Mouse (Mus musculus) adrenal gland, adult (tissue): Measurements from ENCODE around the gene Fam133b.
"Not testable (repeated sequence)": the region's sequence is repeated elsewhere in the genome, so short reads cannot be mapped to it uniquely, and the experiment has no call there.

Experiments used
- DNase-seq, 2 experiments: peaks; one replicate each; pipeline ENCODE4 v3.0.0; 2022 to 2023; ENCODE audit warnings: low spot score in 1 of 2; ENCODE audit not compliant: inconsistent age in 2 of 2

Fam133b gene

DNA sequence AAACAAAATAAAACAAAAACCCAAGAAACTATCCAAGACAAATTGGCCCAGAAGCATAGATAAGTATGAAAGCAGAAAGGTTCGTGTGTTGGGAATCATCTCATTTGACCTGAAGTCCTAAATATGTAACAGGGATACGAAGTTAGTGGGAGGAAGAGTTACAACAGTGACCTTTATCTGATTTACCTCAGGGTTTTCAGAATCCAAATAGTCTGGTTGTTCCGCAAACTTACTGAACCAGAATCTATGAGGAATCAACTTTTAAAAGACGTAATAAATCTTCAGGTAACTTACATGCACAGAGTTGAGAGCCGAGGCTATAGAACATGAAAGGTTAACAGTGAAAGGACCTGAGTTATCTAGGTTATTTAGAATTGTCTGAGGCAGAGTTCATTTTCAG is 55.1 kb downstream of the Fam133b start:
- no peak for DNase-seq

DNA sequence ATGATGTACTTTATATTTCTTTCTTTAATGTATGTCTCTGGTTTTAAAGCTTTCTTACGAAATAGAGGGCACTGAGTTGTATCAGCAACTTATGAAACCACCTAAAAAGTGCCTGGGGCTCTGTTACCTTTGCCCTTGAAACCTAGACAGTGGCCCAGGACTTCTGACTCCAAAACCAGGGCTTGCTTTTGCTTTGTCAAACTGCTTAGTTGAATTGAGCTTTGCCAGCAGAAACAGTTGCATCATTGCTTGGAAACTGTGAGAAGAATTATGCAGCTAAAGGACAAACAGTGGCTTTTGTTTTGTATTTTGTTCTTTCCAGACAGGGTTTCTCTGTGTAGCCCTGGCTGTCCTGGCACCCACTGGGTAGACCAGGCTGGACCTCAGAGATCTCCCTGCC is 56.7 kb downstream of the Fam133b start:
- peak in 1 of 2 experiments; percentile 69 for DNase-seq

DNA sequence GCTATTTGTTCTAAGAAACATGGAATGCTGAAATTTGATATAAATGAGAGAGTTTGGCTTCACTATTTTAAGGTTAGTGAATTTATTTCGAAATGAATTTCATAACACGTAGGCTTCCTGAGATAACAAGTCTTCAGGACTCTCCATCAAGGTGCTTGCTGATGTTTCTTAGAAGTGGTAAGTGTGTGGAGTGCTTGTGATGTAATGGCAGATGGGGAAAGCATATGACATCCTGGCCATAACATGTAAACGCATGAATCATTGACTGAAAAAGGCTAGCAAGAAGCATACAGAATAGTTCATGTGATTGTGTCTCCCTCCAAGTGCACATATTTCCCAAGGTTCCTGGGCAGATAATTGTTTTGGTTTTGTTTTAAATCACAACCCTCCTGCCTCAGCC is 57.2 kb downstream of the Fam133b start:
- DNase-seq, result no peak

GRCm38 (mm10) chr5:3607114-3607513 is 63.5 kb downstream of the Fam133b start:
- DNase-seq, result peak in 1 of 2 experiments; percentile 70

- peak; percentile 30 to 72 for DNase-seq
These were observed 65.6 kb downstream of the Fam133b start for GRCm38 (mm10) chr5:3609241-3609640.

DNA sequence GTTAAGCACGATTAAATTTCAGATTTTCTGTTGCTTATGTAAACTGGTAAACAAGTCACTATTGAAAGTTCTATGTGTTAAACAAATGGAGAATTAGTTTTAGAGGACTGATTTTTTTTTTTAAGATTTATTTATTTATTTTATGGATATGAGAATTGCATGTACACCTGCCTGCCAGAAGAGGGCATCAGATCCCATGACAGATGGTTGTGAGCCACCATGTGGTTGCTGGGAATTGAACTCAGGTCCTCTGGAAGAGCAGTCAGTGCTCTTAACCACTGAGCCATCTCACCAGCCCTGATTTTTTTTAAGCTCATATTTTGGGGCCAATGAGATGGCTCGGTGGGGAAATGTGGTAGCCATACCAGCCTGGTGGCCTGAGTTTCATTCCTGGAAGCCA is 68.2 kb downstream of the Fam133b start:
- DNase-seq, result not testable (repeated sequence)
